Mouse (Mus musculus) olfactory bulb, adult 2 months (tissue): ENCODE results near the gene Plxnb2. TPM values are rescaled to one million over a fixed set of nuclear protein-coding genes. Genes with fewer than 3 reads are reported as not detected.

Experiments
- H3K27ac ChIP-seq: fragments of 200-500 bp; 2 replicates; pipeline ENCODE4 v1.5.1; 2012; ENCODE audit warnings: low read depth, low read length; ENCODE audit not compliant: insufficient read depth
- H3K4me1 ChIP-seq: fragments of 200-500 bp; 2 replicates; pipeline ENCODE4 v1.6.1; 2012; ENCODE audit warnings: low read length; ENCODE audit not compliant: control insufficient read depth, insufficient read depth
- H3K4me3 ChIP-seq: fragments of 200-500 bp; 2 replicates; pipeline ENCODE4 v1.5.1; 2012; ENCODE audit warnings: mild to moderate bottlenecking, low read depth, low read length, moderate library complexity; ENCODE audit not compliant: insufficient read depth
- CTCF ChIP-seq: fragments of 200-500 bp; IDR thresholded peaks from 2 replicates; pipeline ENCODE4 v1.5.1; 2012; ENCODE audit warnings: low read depth, mild to moderate bottlenecking, low read length, moderate library complexity; ENCODE audit not compliant: insufficient read depth
- POLR2A ChIP-seq: fragments of 200-500 bp; IDR thresholded peaks from 2 replicates; pipeline ENCODE4 v1.6.1; 2012; ENCODE audit warnings: mild to moderate bottlenecking, low read depth, low read length, moderate library complexity; ENCODE audit not compliant: insufficient read depth
- WGBS: fragments of 180-500 bp; shearing (Covaris S2); methylation state at CpG from one replicate; pipeline ENCODE4 v1.1.7; 2018; 5-methylcytosine and 5-hydroxymethylcytosine counted together
- polyA plus RNA-seq: library from polyadenylated mRNA; stranded (reverse); fragments of >200 nt; gene quantifications from 2 replicates; pipeline ENCODE4 v1.2.4, GENCODE M21; 2012; ENCODE audit warnings: low replicate concordance; ENCODE audit not compliant: missing spikeins, insufficient read depth, insufficient read length

Plxnb2 gene
- polyA plus RNA-seq, 1 experiment: 46.6 TPM

GRCm38 (mm10) chr15:89181561-89182270 lies 1.1 kb upstream of the Plxnb2 start:
- no peak for TF ChIP-seq POLR2A
- TF ChIP-seq CTCF: no peak
- Histone ChIP-seq H3K4me3 (no peak overlapping the region), H3K27ac (no peak overlapping the region), H3K4me1 (peaks cover 42% of the 10 kb centered on the region)
- WGBS: 62% methylated on average over 10 of the region's 10 CpGs

- no peak for TF ChIP-seq CTCF
- no peak for TF ChIP-seq POLR2A
- WGBS: 2% methylated on average over 26 of the region's 26 CpGs
- peak overlapping the region; percentile 54 for H3K27ac ChIP-seq
- peak overlapping the region; percentile 59 for H3K4me3 ChIP-seq
- H3K4me1 ChIP-seq: peaks cover 52% of the 10 kb centered on the region
Measured at GRCm38 (mm10) chr15:89180081-89180541, 477 bp downstream of the Plxnb2 start.

GRCm38 (mm10) chr15:89179630-89179964 lies 991 bp downstream of the Plxnb2 start:
- H3K4me1 ChIP-seq: peaks cover 57% of the 10 kb centered on the region
- peak overlapping the region; percentile 59 for H3K4me3 ChIP-seq
- H3K27ac ChIP-seq: no peak overlapping the region; the same call in 1 of the 2 replicates
- 14% methylated on average over 6 of the region's 6 CpGs for WGBS
- TF ChIP-seq CTCF (no peak), POLR2A (no peak)

DNA sequence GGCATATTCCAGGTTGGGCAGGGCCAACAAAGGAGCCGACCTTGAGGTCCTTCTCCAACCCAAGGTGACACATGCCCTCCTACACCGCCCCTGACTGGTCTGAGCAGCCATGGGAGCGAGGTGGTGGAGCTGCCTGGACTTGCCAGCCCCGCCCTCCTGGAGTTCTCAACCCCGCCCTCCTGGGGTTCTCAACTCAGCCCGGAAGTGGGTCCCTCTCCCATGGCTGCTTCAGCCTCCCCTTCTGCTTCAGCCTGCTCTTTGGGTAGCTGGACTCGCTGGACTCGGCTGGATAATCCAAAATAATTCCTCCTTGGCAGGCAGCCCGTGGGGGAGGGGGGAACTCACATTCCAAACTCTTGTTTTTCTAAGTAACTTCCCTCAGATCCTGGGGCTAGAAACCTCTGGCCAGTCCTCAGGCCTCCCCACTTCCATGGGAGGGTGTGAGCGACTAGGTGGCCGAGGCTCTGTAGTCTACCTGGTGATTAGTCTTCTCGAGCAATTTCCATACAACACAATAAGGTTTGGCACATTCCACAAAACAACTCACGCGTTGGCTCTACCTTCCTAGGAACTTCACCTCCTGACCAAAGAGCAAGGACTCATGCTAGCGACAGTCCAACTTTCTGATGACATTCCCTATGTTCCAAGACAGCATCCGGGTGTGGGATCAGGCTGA lies 1.5 kb downstream of the Plxnb2 start:
- WGBS: 12% methylated on average over 16 of the region's 16 CpGs
- H3K4me1 ChIP-seq: peaks cover 62% of the 10 kb centered on the region
- TF ChIP-seq POLR2A (no peak), CTCF (no peak)
- H3K4me3 ChIP-seq: peak overlapping the region; percentile 59
- H3K27ac ChIP-seq: peak overlapping the region; percentile 50; the same call in 1 of the 2 replicates

- 66% methylated on average over 7 of the region's 7 CpGs for WGBS
- no peak for TF ChIP-seq POLR2A
- no peak for TF ChIP-seq CTCF
- Histone ChIP-seq H3K4me3 (peak overlapping the region; percentile 59; the same call in 1 of the 2 replicates), H3K27ac (0 out of 2 replicates have a peak overlapping the region, but pooled peaks have one; percentile 50), H3K4me1 (peaks cover 70% of the 10 kb centered on the region)
Measured at GRCm38 (mm10) chr15:89178260-89178860, 2.2 kb downstream of the Plxnb2 start.

DNA sequence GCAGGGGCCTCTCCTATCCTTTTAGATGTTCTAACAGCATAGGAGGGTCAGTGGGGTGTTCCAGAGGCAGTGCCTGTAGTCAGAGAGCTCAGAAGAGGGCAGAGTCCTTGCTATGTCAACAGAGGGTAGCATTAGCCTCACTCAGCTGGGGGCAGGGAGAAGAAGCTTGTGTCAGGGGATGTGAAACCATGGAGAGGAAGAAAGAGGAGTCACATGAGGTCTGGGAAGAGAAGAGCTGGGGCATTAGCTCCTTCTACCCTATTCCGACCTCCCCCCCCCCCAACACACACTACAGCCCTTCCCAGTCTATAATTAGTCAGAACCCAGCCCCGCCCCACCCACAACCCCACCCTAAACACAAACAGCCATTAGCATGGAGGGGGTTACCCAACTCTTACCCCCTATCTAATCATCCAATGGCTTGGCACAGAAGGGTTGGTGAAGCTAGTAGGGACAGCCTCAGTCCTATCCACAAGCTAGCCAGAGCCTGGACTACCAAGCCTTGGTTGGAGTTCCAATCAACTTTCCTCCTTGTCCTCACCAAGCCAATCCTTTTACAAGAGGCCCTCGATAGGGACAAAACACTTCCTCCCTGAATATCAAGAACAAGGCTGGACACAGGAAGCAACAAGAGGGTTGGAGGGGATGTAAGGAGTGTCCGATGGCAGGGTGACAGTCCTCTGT lies 2.9 kb downstream of the Plxnb2 start:
- WGBS: 66% methylated on average over 4 of the region's 4 CpGs
- peak overlapping the region; percentile 60 for H3K27ac ChIP-seq
- peaks cover 74% of the 10 kb centered on the region for H3K4me1 ChIP-seq
- H3K4me3 ChIP-seq: no peak overlapping the region
- no peak for TF ChIP-seq CTCF
- no peak for TF ChIP-seq POLR2A

GRCm38 (mm10) chr15:89177121-89177520 lies 3.5 kb downstream of the Plxnb2 start:
- H3K4me3 ChIP-seq: no peak overlapping the region
- TF ChIP-seq CTCF (no peak), POLR2A (no peak)
- WGBS: 31% methylated on average over 5 of the region's 5 CpGs
- peaks cover 75% of the 10 kb centered on the region for H3K4me1 ChIP-seq
- peak overlapping the region; percentile 60 for H3K27ac ChIP-seq

- Histone ChIP-seq H3K27ac (no peak overlapping the region; the same call in 1 of the 2 replicates), H3K4me1 (peaks cover 72% of the 10 kb centered on the region), H3K4me3 (no peak overlapping the region)
- 71% methylated on average over 13 of the region's 13 CpGs for WGBS
- no peak for TF ChIP-seq POLR2A
- no peak for TF ChIP-seq CTCF
Measured at GRCm38 (mm10) chr15:89175411-89176155, 5.0 kb downstream of the Plxnb2 start.
